Mouse (Mus musculus) heart, embryonic 12.5 days (tissue): ENCODE measurements around the gene Adgrg3. TPM values are rescaled to one million over a fixed set of nuclear protein-coding genes. Genes with fewer than 3 reads are reported as not detected.
A peak's percentile ranks its signal among the peaks of the same experiment; 100 is the strongest.

ENCODE experiments used
- ATAC-seq: fragments of 200-750 bp; cut with Nextera tagmentation; 2 replicates; pipeline ENCODE4 v1.8.0; 2017; ENCODE audit warnings: moderate TSS enrichment, moderate library complexity; ENCODE audit not compliant: insufficient number of reproducible peaks, low FRiP score
- H3K27ac ChIP-seq: fragments of 300-500 bp; sonication (generic); 2 replicates; pipeline ENCODE4 v1.5.1; 2016; ENCODE audit warnings: mild to moderate bottlenecking, moderate library complexity; ENCODE audit not compliant: poor library complexity, severe bottlenecking
- H3K27me3 ChIP-seq: fragments of 300-500 bp; sonication (generic); replicated peaks from 2 replicates; pipeline ENCODE4 v1.6.1; 2016; ENCODE audit warnings: mild to moderate bottlenecking, moderate library complexity
- H3K36me3 ChIP-seq: fragments of 300-500 bp; sonication (generic); 2 replicates; pipeline ENCODE4 v1.6.1; 2016; ENCODE audit warnings: mild to moderate bottlenecking, moderate library complexity
- H3K4me1 ChIP-seq: fragments of 300-500 bp; sonication (generic); replicated peaks from 2 replicates; pipeline ENCODE4 v1.6.1; 2016; ENCODE audit warnings: mild to moderate bottlenecking
- H3K4me2 ChIP-seq: fragments of 300-500 bp; sonication (generic); 2 replicates; pipeline ENCODE4 v1.6.1; 2016; ENCODE audit warnings: mild to moderate bottlenecking, moderate library complexity
- H3K4me3 ChIP-seq: fragments of 300-500 bp; sonication (generic); 2 replicates; pipeline ENCODE4 v1.5.1; 2016; ENCODE audit warnings: mild to moderate bottlenecking
- H3K9ac ChIP-seq: fragments of 300-500 bp; sonication (generic); 2 replicates; pipeline ENCODE4 v1.6.1; 2016; ENCODE audit warnings: mild to moderate bottlenecking, moderate library complexity
- H3K9me3 ChIP-seq: fragments of 300-500 bp; sonication (generic); replicated peaks from 2 replicates; pipeline ENCODE4 v1.6.1; 2016; ENCODE audit warnings: mild to moderate bottlenecking, moderate library complexity
- WGBS: fragments of 180-500 bp; shearing (Covaris S2); methylation state at CpG from one replicate; pipeline ENCODE4 v1.1.7; 2016; 5-methylcytosine and 5-hydroxymethylcytosine counted together
- polyA plus RNA-seq: library from polyadenylated mRNA; unstranded; fragments of >200 nt; fragmentation: Nextera tagmentation; extraction: Ambion mirVana; gene quantifications from 2 replicates; pipeline ENCODE4 v1.2.1, GENCODE M21; 2016

Adgrg3 gene
- polyA plus RNA-seq, 1 experiment from 2014 or later = 3.1 TPM

DNA sequence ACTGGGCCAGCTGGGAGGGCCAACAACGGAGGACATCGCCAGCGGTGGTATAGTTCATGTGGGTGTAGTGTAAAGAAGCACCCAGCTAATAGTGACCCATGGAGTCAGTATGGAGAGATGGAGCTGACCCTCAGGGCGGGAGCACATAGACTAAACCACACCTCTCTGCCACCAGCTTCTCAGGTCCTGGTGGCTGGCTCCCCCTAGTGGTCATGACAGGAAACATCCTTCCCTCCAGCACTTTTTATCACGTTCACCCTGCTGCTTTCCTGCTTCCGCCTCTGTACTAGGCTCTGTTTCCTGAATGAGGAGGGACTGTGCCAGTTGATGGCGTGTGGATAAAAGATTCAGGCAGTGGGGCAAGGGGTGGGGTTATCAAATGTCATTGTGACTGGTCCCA is 15.8 kb upstream of the Adgrg3 start:
- H3K36me3 ChIP-seq = no peaks in the 10 kb centered on the region
- 5% methylated on average over 7 of the region's 7 CpGs for WGBS
- no peak overlapping the region for H3K27ac ChIP-seq
- H3K4me2 ChIP-seq = peak overlapping the region; percentile 34; the same call in 1 of the 2 replicates
- H3K27me3 ChIP-seq = no peaks in the 10 kb centered on the region
- ATAC-seq = peak; percentile 54
- H3K4me3 ChIP-seq = no peak overlapping the region
- peaks cover 53% of the 10 kb centered on the region for H3K4me1 ChIP-seq
- H3K9ac ChIP-seq = no peak overlapping the region
- H3K9me3 ChIP-seq = 0 out of 2 replicates have a peak, but pooled peaks cover 4% of the 10 kb centered on the region

DNA sequence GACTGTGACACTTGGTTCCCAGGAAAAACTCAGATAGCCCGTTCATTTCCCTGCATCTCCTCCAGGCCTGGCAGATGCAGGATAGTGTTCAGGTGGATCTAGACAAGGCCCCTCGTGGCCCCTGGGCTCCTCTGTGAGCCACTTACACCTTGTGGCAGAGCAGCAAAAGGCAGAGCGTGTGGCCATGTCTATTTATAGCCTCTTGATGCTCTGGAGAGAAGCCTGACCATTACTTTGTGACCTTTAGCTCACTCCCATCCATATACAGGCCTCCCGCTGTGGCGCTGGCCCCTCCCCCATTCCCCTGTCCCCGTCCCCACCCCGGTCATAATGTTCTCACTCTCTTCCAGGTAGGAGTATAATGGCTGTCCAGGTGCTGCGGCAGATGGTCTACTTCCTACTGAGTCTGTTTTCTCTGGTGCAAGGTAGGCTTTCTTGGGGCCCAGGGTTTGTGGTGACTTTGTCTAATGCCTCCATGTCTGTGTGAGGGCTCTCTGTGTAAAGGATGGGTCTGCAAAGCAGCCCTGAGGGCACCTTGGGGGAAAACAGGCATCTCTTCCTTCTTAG is 15.3 kb upstream of the Adgrg3 start:
- peak; percentile 27 for ATAC-seq
- Histone ChIP-seq H3K27ac (peak overlapping the region; percentile 18; the same call in 1 of the 2 replicates), H3K36me3 (no peaks in the 10 kb centered on the region), H3K4me2 (peak overlapping the region; percentile 34), H3K4me1 (peaks cover 52% of the 10 kb centered on the region), H3K9me3 (0 out of 2 replicates have a peak, but pooled peaks cover 4% of the 10 kb centered on the region), H3K27me3 (no peaks in the 10 kb centered on the region), H3K9ac (no peak overlapping the region), H3K4me3 (no peak overlapping the region)
- WGBS = 30% methylated on average over 8 of the region's 8 CpGs

DNA sequence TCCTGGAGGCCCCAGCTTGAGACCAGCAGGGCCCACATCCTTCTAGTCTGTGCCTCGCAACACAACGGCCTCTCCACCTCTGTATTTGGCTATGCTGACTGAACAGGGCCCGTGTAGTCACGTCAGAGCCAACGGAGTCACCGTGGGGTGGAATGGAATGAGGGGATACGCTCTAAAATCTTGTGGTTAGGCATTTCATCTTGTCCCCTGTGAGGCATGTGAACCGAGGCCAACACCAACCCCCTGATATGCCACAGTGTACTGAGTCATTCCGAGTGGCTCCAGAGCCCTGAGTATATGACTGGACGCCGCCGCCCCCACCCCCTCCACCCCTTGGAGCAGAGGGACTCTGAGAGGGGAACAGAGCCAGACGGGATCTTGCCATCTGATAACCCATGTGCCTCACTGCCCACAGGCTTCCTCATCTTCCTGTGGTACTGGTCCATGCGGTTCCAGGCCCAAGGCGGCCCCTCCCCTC is 5.0 kb upstream of the Adgrg3 start:
- Histone ChIP-seq H3K27me3 (no peaks in the 10 kb centered on the region), H3K4me2 (no peak overlapping the region), H3K27ac (no peak overlapping the region), H3K9me3 (no peaks in the 10 kb centered on the region), H3K4me3 (no peak overlapping the region), H3K9ac (no peak overlapping the region), H3K4me1 (0 out of 2 replicates have a peak, but pooled peaks cover 3% of the 10 kb centered on the region), H3K36me3 (no peaks in the 10 kb centered on the region)
- ATAC-seq = no peak
- 69% methylated on average over 15 of the region's 15 CpGs for WGBS

DNA sequence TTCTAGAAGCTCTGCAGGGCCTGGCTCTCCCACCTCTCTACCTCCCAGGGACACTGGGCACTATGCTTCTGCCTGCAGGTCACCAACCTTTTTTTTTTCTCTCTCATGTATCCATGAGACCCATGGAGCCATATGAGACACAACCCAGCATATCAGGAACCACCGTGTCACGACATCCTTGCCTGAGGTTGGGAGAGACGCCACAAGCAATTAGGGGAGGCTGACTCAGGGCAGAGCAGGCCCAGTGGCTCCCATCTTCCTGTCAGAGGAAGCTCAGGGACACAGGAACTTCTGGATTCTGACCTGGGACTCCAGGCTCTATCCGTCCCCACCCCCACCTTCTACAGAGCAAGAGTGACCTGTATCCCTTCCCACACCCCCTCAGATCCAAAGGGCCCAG is 1.6 kb upstream of the Adgrg3 start:
- Histone ChIP-seq H3K4me3 (no peak overlapping the region), H3K27ac (no peak overlapping the region), H3K36me3 (no peaks in the 10 kb centered on the region), H3K4me1 (0 out of 2 replicates have a peak, but pooled peaks cover 10% of the 10 kb centered on the region), H3K9ac (no peak overlapping the region), H3K9me3 (no peaks in the 10 kb centered on the region), H3K27me3 (no peaks in the 10 kb centered on the region), H3K4me2 (no peak overlapping the region)
- no peak for ATAC-seq
- WGBS = 59% methylated on average over 4 of the region's 4 CpGs

GRCm38 (mm10) chr8:95016684-95017083 is 808 bp upstream of the Adgrg3 start:
- ATAC-seq = no peak
- Histone ChIP-seq H3K27me3 (no peaks in the 10 kb centered on the region), H3K4me2 (no peak overlapping the region), H3K27ac (no peak overlapping the region), H3K36me3 (no peaks in the 10 kb centered on the region), H3K9me3 (no peaks in the 10 kb centered on the region), H3K4me1 (0 out of 2 replicates have a peak, but pooled peaks cover 11% of the 10 kb centered on the region), H3K4me3 (no peak overlapping the region), H3K9ac (no peak overlapping the region)
- WGBS = 50% methylated on average over 4 of the region's 4 CpGs

- Histone ChIP-seq H3K27me3 (no peaks in the 10 kb centered on the region), H3K9ac (no peak overlapping the region), H3K4me2 (no peak overlapping the region), H3K9me3 (no peaks in the 10 kb centered on the region), H3K4me3 (no peak overlapping the region), H3K27ac (no peak overlapping the region), H3K36me3 (no peaks in the 10 kb centered on the region), H3K4me1 (0 out of 2 replicates have a peak, but pooled peaks cover 15% of the 10 kb centered on the region)
- 44% methylated on average over 9 of the region's 9 CpGs for WGBS
- no peak for ATAC-seq
Measured at GRCm38 (mm10) chr8:95017969-95018635, 610 bp downstream of the Adgrg3 start.

GRCm38 (mm10) chr8:95020293-95020777 is 2.8 kb downstream of the Adgrg3 start:
- H3K27me3 ChIP-seq = no peaks in the 10 kb centered on the region
- H3K27ac ChIP-seq = 0 out of 2 replicates have a peak overlapping the region, but pooled peaks have one; percentile 15
- WGBS = 26% methylated on average over 12 of the region's 12 CpGs
- H3K4me3 ChIP-seq = no peak overlapping the region
- peak; percentile 49 for ATAC-seq
- H3K9ac ChIP-seq = no peak overlapping the region
- H3K4me1 ChIP-seq = 0 out of 2 replicates have a peak, but pooled peaks cover 17% of the 10 kb centered on the region
- no peaks in the 10 kb centered on the region for H3K36me3 ChIP-seq
- peak overlapping the region; percentile 34 for H3K4me2 ChIP-seq
- peaks cover 2% of the 10 kb centered on the region; the same call in 1 of the 2 replicates for H3K9me3 ChIP-seq

GRCm38 (mm10) chr8:95020821-95021220 is 3.3 kb downstream of the Adgrg3 start:
- H3K4me2 ChIP-seq = peak overlapping the region; percentile 34
- H3K9me3 ChIP-seq = peaks cover 7% of the 10 kb centered on the region
- ATAC-seq = no peak

GRCm38 (mm10) chr8:95023201-95023600 is 5.7 kb downstream of the Adgrg3 start:
- no peak for ATAC-seq
- Histone ChIP-seq H3K27me3 (no peaks in the 10 kb centered on the region), H3K4me2 (no peak overlapping the region), H3K9ac (no peak overlapping the region), H3K4me3 (no peak overlapping the region), H3K9me3 (peaks cover 7% of the 10 kb centered on the region), H3K27ac (no peak overlapping the region), H3K4me1 (0 out of 2 replicates have a peak, but pooled peaks cover 13% of the 10 kb centered on the region), H3K36me3 (no peaks in the 10 kb centered on the region)
- 28% methylated on average over 8 of the region's 8 CpGs for WGBS

More at GRCm38 (mm10) chr8:95020821-95021220, 3.3 kb downstream of the Adgrg3 start:
- H3K4me3 ChIP-seq = no peak overlapping the region
- no peak overlapping the region for H3K9ac ChIP-seq
- no peaks in the 10 kb centered on the region for H3K36me3 ChIP-seq
- H3K27me3 ChIP-seq = no peaks in the 10 kb centered on the region
- 66% methylated on average over 10 of the region's 10 CpGs for WGBS
- H3K27ac ChIP-seq = 0 out of 2 replicates have a peak overlapping the region, but pooled peaks have one; percentile 13
- H3K4me1 ChIP-seq = 0 out of 2 replicates have a peak, but pooled peaks cover 17% of the 10 kb centered on the region

- WGBS = 82% methylated on average over 4 of the region's 4 CpGs
- H3K9ac ChIP-seq = no peak overlapping the region
- no peak overlapping the region for H3K27ac ChIP-seq
- peaks cover 7% of the 10 kb centered on the region for H3K9me3 ChIP-seq
- ATAC-seq = no peak
- no peaks in the 10 kb centered on the region for H3K36me3 ChIP-seq
- no peaks in the 10 kb centered on the region for H3K27me3 ChIP-seq
- H3K4me3 ChIP-seq = no peak overlapping the region
- H3K4me1 ChIP-seq = 0 out of 2 replicates have a peak, but pooled peaks cover 13% of the 10 kb centered on the region
- H3K4me2 ChIP-seq = no peak overlapping the region
Measured at GRCm38 (mm10) chr8:95024387-95024786, 6.9 kb downstream of the Adgrg3 start.

DNA sequence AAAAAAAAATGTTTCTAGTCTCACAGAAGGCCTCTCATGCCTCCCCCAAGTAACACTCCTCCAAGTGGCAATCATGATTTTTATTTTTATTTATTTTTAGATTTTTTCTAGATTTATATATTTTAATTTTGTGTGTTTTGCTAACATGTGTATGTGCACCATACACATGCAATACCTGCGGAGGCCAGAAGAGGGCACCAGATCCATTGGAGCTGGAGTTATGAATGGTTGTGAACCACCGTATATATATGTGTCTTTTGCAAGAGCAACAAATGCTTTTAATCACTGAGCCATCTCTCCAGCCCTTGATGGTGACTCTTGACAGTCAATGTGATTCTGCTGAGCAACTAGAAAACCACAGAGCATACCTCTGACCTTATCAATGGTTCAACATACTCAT is 7.9 kb downstream of the Adgrg3 start:
- Histone ChIP-seq H3K36me3 (no peaks in the 10 kb centered on the region), H3K27ac (no peak overlapping the region), H3K9me3 (peaks cover 7% of the 10 kb centered on the region), H3K4me2 (no peak overlapping the region), H3K4me3 (no peak overlapping the region), H3K4me1 (0 out of 2 replicates have a peak, but pooled peaks cover 11% of the 10 kb centered on the region), H3K27me3 (no peaks in the 10 kb centered on the region), H3K9ac (no peak overlapping the region)
- ATAC-seq = no peak
- WGBS = 67% methylated on average over 2 of the region's 2 CpGs
